Mouse (Mus musculus) forebrain, embryonic 15.5 days (tissue): ENCODE data around the gene Agr3. TPM values are rescaled to one million over a fixed set of nuclear protein-coding genes. Genes with fewer than 3 reads are reported as not detected.

ENCODE experiments used
- ATAC-seq: fragments of 200-750 bp; cut with Nextera tagmentation; replicated peaks from 2 replicates; pipeline ENCODE4 v1.8.0; 2017; ENCODE audit warnings: mild to moderate bottlenecking, moderate TSS enrichment, moderate library complexity
- H3K27ac ChIP-seq: fragments of 300-500 bp; sonication (generic); replicated peaks from 2 replicates; pipeline ENCODE4 v1.5.1; 2015; ENCODE audit warnings: mild to moderate bottlenecking, inconsistent platforms
- H3K27me3 ChIP-seq: fragments of 300-500 bp; sonication (generic); 2 replicates; pipeline ENCODE4 v1.6.1; 2015; ENCODE audit warnings: inconsistent platforms
- H3K36me3 ChIP-seq: fragments of 300-500 bp; sonication (generic); 2 replicates; pipeline ENCODE4 v1.6.1; 2015; ENCODE audit warnings: mild to moderate bottlenecking, inconsistent platforms
- H3K4me1 ChIP-seq: fragments of 300-500 bp; sonication (generic); 2 replicates; pipeline ENCODE4 v1.6.1; 2015; ENCODE audit warnings: inconsistent platforms
- H3K4me2 ChIP-seq: fragments of 300-500 bp; sonication (generic); replicated peaks from 2 replicates; pipeline ENCODE4 v1.6.1; 2015; ENCODE audit warnings: mild to moderate bottlenecking, inconsistent platforms
- H3K4me3 ChIP-seq: fragments of 300-500 bp; sonication (generic); 2 replicates; pipeline ENCODE4 v1.5.1; 2015; ENCODE audit warnings: mild to moderate bottlenecking, inconsistent platforms
- H3K9ac ChIP-seq: fragments of 300-500 bp; sonication (generic); replicated peaks from 2 replicates; pipeline ENCODE4 v1.6.1; 2015; ENCODE audit warnings: mild to moderate bottlenecking, inconsistent platforms
- H3K9me3 ChIP-seq: fragments of 300-500 bp; sonication (generic); 2 replicates; pipeline ENCODE4 v1.6.1; 2016; ENCODE audit warnings: inconsistent platforms
- WGBS: fragments of 180-500 bp; shearing (Covaris S2); methylation state at CpG from one replicate; pipeline ENCODE4 v1.1.7; 2015; ENCODE audit warnings: mixed read lengths; 5-methylcytosine and 5-hydroxymethylcytosine counted together
- polyA plus RNA-seq: library from polyadenylated mRNA; unstranded; fragments of >200 nt; fragmentation: Nextera tagmentation; extraction: Ambion mirVana; gene quantifications from 2 replicates; pipeline ENCODE4 v1.2.1, GENCODE M21; 2015

Agr3 gene
- polyA plus RNA-seq, 1 experiment from 2014 or later, result not detected

DNA sequence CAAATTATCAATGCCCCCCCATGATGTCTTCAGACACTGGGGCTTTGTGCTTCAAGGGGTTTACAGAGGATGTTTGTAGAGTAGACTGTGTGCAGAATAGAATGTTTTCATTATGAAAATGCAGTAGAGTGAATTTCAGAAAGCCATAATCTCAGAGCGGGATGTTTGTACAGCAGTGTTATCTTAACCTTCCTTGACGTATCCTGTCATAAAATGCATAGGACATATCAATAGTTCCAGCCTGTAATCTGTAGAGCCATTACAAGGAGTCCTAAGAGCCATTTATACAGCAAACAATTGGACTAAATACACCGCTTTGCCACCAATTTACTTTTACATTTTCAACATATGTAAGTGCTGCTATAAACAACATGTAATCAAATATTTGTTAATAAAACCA is 68.2 kb downstream of the Agr3 start:
- Histone ChIP-seq H3K27me3 (no peaks in the 10 kb centered on the region), H3K36me3 (no peaks in the 10 kb centered on the region), H3K9ac (no peak overlapping the region), H3K9me3 (no peaks in the 10 kb centered on the region), H3K4me3 (no peak overlapping the region), H3K4me1 (no peaks in the 10 kb centered on the region), H3K4me2 (no peak overlapping the region), H3K27ac (no peak overlapping the region)
- ATAC-seq, result no peak
- 85% methylated on average over 3 of the region's 3 CpGs for WGBS

DNA sequence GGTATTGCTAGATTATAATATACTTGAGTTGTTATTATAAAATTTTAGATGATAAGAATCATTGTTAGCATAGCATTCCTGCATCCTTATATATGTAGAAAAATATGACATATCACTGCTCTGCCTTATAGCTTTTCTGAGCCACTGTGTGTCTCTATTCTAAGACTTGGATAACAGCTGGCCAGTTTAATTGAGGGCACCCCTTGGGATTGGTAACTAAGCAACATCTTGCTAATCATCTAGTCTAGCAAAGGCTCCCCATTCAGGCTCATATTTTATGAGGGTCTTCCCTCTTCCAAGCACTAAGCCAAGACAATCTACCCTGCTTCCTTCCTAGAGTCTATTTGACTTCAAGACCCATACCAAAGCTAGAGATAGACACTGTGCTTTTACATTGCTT is 68.7 kb downstream of the Agr3 start:
- no peak overlapping the region for H3K4me2 ChIP-seq
- H3K4me1 ChIP-seq, result no peaks in the 10 kb centered on the region
- no peaks in the 10 kb centered on the region for H3K27me3 ChIP-seq
- H3K9me3 ChIP-seq, result no peaks in the 10 kb centered on the region
- no peak overlapping the region for H3K9ac ChIP-seq
- H3K4me3 ChIP-seq, result no peak overlapping the region
- no peaks in the 10 kb centered on the region for H3K36me3 ChIP-seq
- ATAC-seq, result no peak
- H3K27ac ChIP-seq, result no peak overlapping the region

DNA sequence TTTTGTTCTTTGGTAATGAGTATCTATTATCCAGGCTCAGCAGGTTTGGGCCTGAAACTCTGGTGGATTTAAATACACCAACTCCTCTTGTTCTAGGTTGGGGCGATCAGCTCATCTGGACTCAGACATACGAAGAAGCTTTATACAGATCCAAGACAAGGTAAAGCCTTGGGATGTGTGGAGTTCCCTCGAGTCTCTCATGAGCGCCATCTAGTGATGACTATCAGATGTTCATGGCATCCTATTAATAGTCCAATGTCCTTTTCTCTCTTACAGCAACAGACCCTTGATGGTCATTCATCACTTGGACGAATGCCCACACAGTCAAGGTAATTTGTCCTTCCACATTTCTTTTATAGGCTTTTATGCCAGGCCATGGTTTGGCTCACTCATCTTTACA is 70.4 kb downstream of the Agr3 start:
- Histone ChIP-seq H3K27me3 (no peaks in the 10 kb centered on the region), H3K4me1 (no peaks in the 10 kb centered on the region), H3K9ac (no peak overlapping the region), H3K9me3 (no peaks in the 10 kb centered on the region), H3K27ac (no peak overlapping the region), H3K36me3 (no peaks in the 10 kb centered on the region), H3K4me3 (no peak overlapping the region), H3K4me2 (no peak overlapping the region)
- 27% methylated on average over 5 of the region's 5 CpGs for whole genome bisulfite sequencing
- 0 out of 2 replicates have a peak, but pooled peaks have one; percentile 49 for ATAC-seq

Other genes with a start within 250 kb of the Agr3 start
- not detected in 2 replicates for gene Agr2, start 67.3 kb downstream of the Agr3 start, polyA plus RNA-seq
- 308 and 312 TPM in 2 replicates for gene Tspan13, start 116.9 kb downstream of the Agr3 start, polyA plus RNA-seq
- 59.7 and 60.2 TPM in 2 replicates for gene Ankmy2, start 231.5 kb downstream of the Agr3 start, polyA plus RNA-seq
- 515 and 540 TPM in 2 replicates for gene Bzw2, start 232.5 kb downstream of the Agr3 start, polyA plus RNA-seq